Comparison of ENCODE assay signal across 8 mouse cellular contexts in the genomic region with DNA sequence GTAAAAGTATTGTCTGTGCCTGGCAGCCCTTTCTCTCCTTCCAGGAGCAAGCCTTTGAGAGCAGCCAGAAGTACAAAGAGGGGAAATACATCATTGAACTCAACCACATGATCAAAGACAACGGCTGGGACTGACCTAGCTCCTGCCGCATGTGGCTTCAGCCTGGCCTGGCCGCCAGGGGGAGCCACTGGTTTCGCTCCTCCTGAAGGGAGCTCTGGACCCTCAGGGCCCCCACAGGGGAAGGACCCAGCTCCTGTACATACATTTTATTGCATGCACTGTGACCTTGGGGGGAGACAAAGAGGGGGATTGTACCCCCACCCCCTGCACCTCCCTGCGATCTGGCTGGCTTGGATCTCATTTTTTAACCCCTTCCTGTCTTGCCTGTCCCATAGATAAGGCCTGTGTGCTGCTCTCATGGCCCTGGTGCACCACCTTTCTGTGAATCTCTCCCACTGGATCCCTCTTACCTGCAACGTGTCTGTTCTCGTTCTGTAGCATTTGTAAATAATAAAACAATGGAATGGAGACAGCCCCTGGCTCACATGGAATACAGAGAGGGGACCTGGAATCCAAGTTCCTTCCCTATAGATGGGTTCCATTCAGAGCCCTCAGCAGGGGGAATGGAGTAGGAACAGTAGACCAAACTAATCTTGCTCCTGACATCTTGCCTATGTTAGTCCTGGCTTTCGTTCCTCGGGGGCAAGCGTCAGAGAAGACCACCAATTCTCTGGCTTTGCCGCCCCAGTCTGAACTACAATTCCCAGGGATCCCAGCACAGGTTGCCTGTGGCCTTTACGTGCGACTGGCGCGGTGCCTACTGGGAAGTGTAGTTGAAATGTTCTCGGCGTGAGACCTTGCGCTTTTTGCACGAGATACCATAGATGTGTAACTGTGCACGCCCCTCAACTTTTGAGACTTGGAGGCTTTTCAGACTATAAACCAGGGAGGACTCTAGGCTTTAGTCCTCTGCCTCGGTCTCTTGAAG. TPM values are rescaled to one million over a fixed set of nuclear protein-coding genes. Genes with fewer than 3 reads are reported as not detected.
DNase-seq lines count a peak whose midpoint lies in the region; ATAC-seq and TF ChIP-seq lines count a peak whose summit lies in the region.

No protein-coding gene starts in this region.

- peaks cover 7% of the 10 kb centered on the region; the same call in 1 of the 2 replicates for H3K36me3 ChIP-seq in intestine, postnatal 0 days (ENCODE audit: control insufficient read depth, insufficient read depth)
- peaks cover 23% of the 10 kb centered on the region for H3K36me3 ChIP-seq in limb, embryonic 14.5 days (ENCODE audit: control insufficient read depth, insufficient read depth, low read length)
- H3K36me3 ChIP-seq in midbrain, embryonic 16.5 days (ENCODE audit: control insufficient read depth, insufficient read depth, low read length): peaks cover 11% of the 10 kb centered on the region; the same call in 1 of the 2 replicates

- H3K4me3 ChIP-seq in intestine, postnatal 0 days (ENCODE audit: low read depth, low read length): peak overlapping the region; percentile 36
- peak overlapping the region; percentile 45 for H3K4me3 ChIP-seq in limb, embryonic 14.5 days (replicated peaks; ENCODE audit: low read length)
- peak overlapping the region; percentile 40 for H3K4me3 ChIP-seq in midbrain, embryonic 16.5 days (ENCODE audit: low read depth, low read length)

- H3K4me1 ChIP-seq in intestine, postnatal 0 days (replicated peaks; ENCODE audit: control insufficient read depth, insufficient read depth, low read length): no peaks in the 10 kb centered on the region; the same call in 1 of the 2 replicates
- peaks cover 39% of the 10 kb centered on the region for H3K4me1 ChIP-seq in limb, embryonic 14.5 days (ENCODE audit: control insufficient read depth, insufficient read depth, low read length)
- H3K4me1 ChIP-seq in midbrain, embryonic 16.5 days (ENCODE audit: control insufficient read depth, insufficient read depth, low read length): peaks cover 32% of the 10 kb centered on the region

- 0 out of 2 replicates have a peak overlapping the region, but pooled peaks have one; percentile 50 for H3K27ac ChIP-seq in intestine, postnatal 0 days (ENCODE audit: low read depth, low read length)
- peak overlapping the region; percentile 55 for H3K27ac ChIP-seq in limb, embryonic 14.5 days (replicated peaks; ENCODE audit: low read depth, low read length)
- H3K27ac ChIP-seq in midbrain, embryonic 16.5 days (ENCODE audit: low read length): peak overlapping the region; percentile 73

- DNase-seq in 3134 (ENCODE audit: extremely low read depth, insufficient read length, low spot score): peak; percentile 64
- DNase-seq in adrenal gland, adult 18-20 months (ENCODE audit: low spot score in 2 of 2): peak; percentile 85 to 90
- DNase-seq in embryo, embryonic 11.5 days (ENCODE audit: low read depth, low spot score): peak; percentile 81
- peak; percentile 91 for DNase-seq in limb, embryonic 14.5 days (ENCODE audit: low spot score)
- DNase-seq in spleen, postnatal 4 days (ENCODE audit: low spot score in 2 of 2): peak; percentile 89 to 97

- WGBS in intestine, postnatal 0 days: under 1% methylated on average over 21 of the region's 21 CpGs
- under 1% methylated on average over 21 of the region's 21 CpGs for WGBS in limb, embryonic 14.5 days
- WGBS in midbrain, embryonic 16.5 days: under 1% methylated on average over 21 of the region's 21 CpGs

- peak; percentile 94 for TF ChIP-seq CTCF in intestine, postnatal 0 days (IDR thresholded peaks at IDR 0.05; ENCODE audit: low read depth)

- H3K9me3 ChIP-seq in intestine, postnatal 0 days (ENCODE audit: control insufficient read depth): no peaks in the 10 kb centered on the region
- H3K9me3 ChIP-seq in limb, embryonic 14.5 days (ENCODE audit: control insufficient read depth, low read length): no peaks in the 10 kb centered on the region
- H3K9me3 ChIP-seq in midbrain, embryonic 16.5 days (replicated peaks; ENCODE audit: control insufficient read depth, low read length, poor library complexity, severe bottlenecking): no peaks in the 10 kb centered on the region

- no peaks in the 10 kb centered on the region for H3K27me3 ChIP-seq in intestine, postnatal 0 days (replicated peaks; ENCODE audit: control insufficient read depth, insufficient read depth, low read length)
- H3K27me3 ChIP-seq in limb, embryonic 14.5 days (ENCODE audit: control insufficient read depth, insufficient read depth, low read length): no peaks in the 10 kb centered on the region
- no peaks in the 10 kb centered on the region for H3K27me3 ChIP-seq in midbrain, embryonic 16.5 days (ENCODE audit: control insufficient read depth, insufficient read depth, low read depth, low read length)

- H3K9ac ChIP-seq in intestine, postnatal 0 days (ENCODE audit: low read depth, low read length): peak overlapping the region; percentile 37; the same call in 1 of the 2 replicates
- H3K9ac ChIP-seq in limb, embryonic 14.5 days (ENCODE audit: low read depth, low read length, severe bottlenecking): peak overlapping the region; percentile 59
- peak overlapping the region; percentile 69 for H3K9ac ChIP-seq in midbrain, embryonic 16.5 days (ENCODE audit: low read depth, low read length)

- no peak for TF ChIP-seq POLR2A in limb, embryonic 14.5 days (IDR thresholded peaks at IDR 0.05; ENCODE audit: borderline replicate concordance, extremely low read depth, insufficient read depth, insufficient read length)

- peak; percentile 60 for ATAC-seq in granulocyte monocyte progenitor cell, adult 5-6 weeks (replicated peaks; ENCODE audit: poor library complexity, severe bottlenecking)
- peak; percentile 54 for ATAC-seq in intestine, postnatal 0 days
- ATAC-seq in limb, embryonic 14.5 days (ENCODE audit: low FRiP score, low read depth): peak; percentile 66
- ATAC-seq in midbrain, embryonic 16.5 days: peak; percentile 77

- H3K4me2 ChIP-seq in intestine, postnatal 0 days (replicated peaks; ENCODE audit: low read depth): peak overlapping the region; percentile 77
- H3K4me2 ChIP-seq in limb, embryonic 14.5 days (replicated peaks; ENCODE audit: low read depth, low read length, severe bottlenecking): peak overlapping the region; percentile 94
- H3K4me2 ChIP-seq in midbrain, embryonic 16.5 days (ENCODE audit: low read length): peak overlapping the region; percentile 73

RNA-seq across cellular contexts. Expression of a gene that starts 1.0 kb away (rescaled TPM):
- under 1 TPM; 0.53 to 0.64 TPM for total RNA-seq in adrenal gland, adult 18-20 months (2021)
- total RNA-seq in granulocyte monocyte progenitor cell, adult 5-6 weeks (2014; fragmentation: Nextera tagmentation): 0.58 TPM in 1 of 2 replicates, not detected in the other
- total RNA-seq in granulocyte monocyte progenitor cell, adult 5-6 weeks (2017): not detected in 2 replicates
- 0.17 TPM in 2 replicates for polyA plus RNA-seq in intestine, postnatal 0 days (2015; fragmentation: Nextera tagmentation; extraction: Ambion mirVana)
- polyA plus RNA-seq in limb, embryonic 14.5 days (2012; rRNA removed): 2.0 and 2.7 TPM in 2 replicates
- polyA plus RNA-seq in limb, embryonic 14.5 days (2014; fragmentation: Nextera tagmentation; extraction: Ambion mirVana): 0.29 and 0.41 TPM in 2 replicates
- 0.51 and 0.64 TPM in 2 replicates for polyA plus RNA-seq in midbrain, embryonic 16.5 days (2015; fragmentation: Nextera tagmentation; extraction: Ambion mirVana)

RNA-seq across cellular contexts. Expression of a gene that starts 3.5 kb away (rescaled TPM):
- total RNA-seq in adrenal gland, adult 18-20 months (2021): 10 to 100 TPM; 93.7 to 95.0 TPM
- total RNA-seq in granulocyte monocyte progenitor cell, adult 5-6 weeks (2014; fragmentation: Nextera tagmentation): 29.6 and 42.6 TPM in 2 replicates
- 16.2 and 17.4 TPM in 2 replicates for total RNA-seq in granulocyte monocyte progenitor cell, adult 5-6 weeks (2017)
- polyA plus RNA-seq in intestine, postnatal 0 days (2015; fragmentation: Nextera tagmentation; extraction: Ambion mirVana): 63.1 and 64.6 TPM in 2 replicates
- 144 and 202 TPM in 2 replicates for polyA plus RNA-seq in limb, embryonic 14.5 days (2012; rRNA removed)
- 131 and 151 TPM in 2 replicates for polyA plus RNA-seq in limb, embryonic 14.5 days (2014; fragmentation: Nextera tagmentation; extraction: Ambion mirVana)
- polyA plus RNA-seq in midbrain, embryonic 16.5 days (2015; fragmentation: Nextera tagmentation; extraction: Ambion mirVana): 162 and 191 TPM in 2 replicates

RNA-seq across cellular contexts. Expression of a gene that starts 12.0 kb away (rescaled TPM):
- 10 to 100 TPM; 75.4 to 85.9 TPM for total RNA-seq in adrenal gland, adult 18-20 months (2021)
- total RNA-seq in granulocyte monocyte progenitor cell, adult 5-6 weeks (2014; fragmentation: Nextera tagmentation): 160 and 219 TPM in 2 replicates
- 131 and 137 TPM in 2 replicates for total RNA-seq in granulocyte monocyte progenitor cell, adult 5-6 weeks (2017)
- polyA plus RNA-seq in intestine, postnatal 0 days (2015; fragmentation: Nextera tagmentation; extraction: Ambion mirVana): 134 and 135 TPM in 2 replicates
- 238 and 252 TPM in 2 replicates for polyA plus RNA-seq in limb, embryonic 14.5 days (2012; rRNA removed)
- polyA plus RNA-seq in limb, embryonic 14.5 days (2014; fragmentation: Nextera tagmentation; extraction: Ambion mirVana): 268 and 269 TPM in 2 replicates
- 155 and 182 TPM in 2 replicates for polyA plus RNA-seq in midbrain, embryonic 16.5 days (2015; fragmentation: Nextera tagmentation; extraction: Ambion mirVana)

RNA-seq across cellular contexts. Expression of a gene that starts 14.1 kb away (rescaled TPM):
- 1 to 10 TPM; 2.7 to 4.3 TPM for total RNA-seq in adrenal gland, adult 18-20 months (2021)
- 13.0 and 27.7 TPM in 2 replicates for total RNA-seq in granulocyte monocyte progenitor cell, adult 5-6 weeks (2014; fragmentation: Nextera tagmentation)
- total RNA-seq in granulocyte monocyte progenitor cell, adult 5-6 weeks (2017): 3.6 and 11.3 TPM in 2 replicates
- 13.9 and 14.6 TPM in 2 replicates for polyA plus RNA-seq in intestine, postnatal 0 days (2015; fragmentation: Nextera tagmentation; extraction: Ambion mirVana)
- polyA plus RNA-seq in limb, embryonic 14.5 days (2012; rRNA removed): 13.6 and 15.0 TPM in 2 replicates
- 3.2 and 4.3 TPM in 2 replicates for polyA plus RNA-seq in limb, embryonic 14.5 days (2014; fragmentation: Nextera tagmentation; extraction: Ambion mirVana)
- 0.95 and 1.5 TPM in 2 replicates for polyA plus RNA-seq in midbrain, embryonic 16.5 days (2015; fragmentation: Nextera tagmentation; extraction: Ambion mirVana)

RNA-seq across cellular contexts. Expression of a gene that starts 17.2 kb away (rescaled TPM):
- 10 to 100 TPM; 17.1 to 63.4 TPM for total RNA-seq in adrenal gland, adult 18-20 months (2021)
- not detected in 2 replicates for total RNA-seq in granulocyte monocyte progenitor cell, adult 5-6 weeks (2014; fragmentation: Nextera tagmentation)
- not detected in 2 replicates for total RNA-seq in granulocyte monocyte progenitor cell, adult 5-6 weeks (2017)
- 0.97 and 1.2 TPM in 2 replicates for polyA plus RNA-seq in intestine, postnatal 0 days (2015; fragmentation: Nextera tagmentation; extraction: Ambion mirVana)
- 1.6 and 2.0 TPM in 2 replicates for polyA plus RNA-seq in limb, embryonic 14.5 days (2012; rRNA removed)
- polyA plus RNA-seq in limb, embryonic 14.5 days (2014; fragmentation: Nextera tagmentation; extraction: Ambion mirVana): 0.21 and 0.44 TPM in 2 replicates
- polyA plus RNA-seq in midbrain, embryonic 16.5 days (2015; fragmentation: Nextera tagmentation; extraction: Ambion mirVana): 55.0 and 61.1 TPM in 2 replicates

Comparison
In these comparisons a context has a peak if more than half of its experiments do, and no peak if none do; other contexts are left out.
1. Peak in every context shown above with its lines: DNase-seq, ATAC-seq, H3K4me3 ChIP-seq and H3K27ac ChIP-seq.